Mouse (Mus musculus): ENCODE measurements around the gene Mrps23.

DNA sequence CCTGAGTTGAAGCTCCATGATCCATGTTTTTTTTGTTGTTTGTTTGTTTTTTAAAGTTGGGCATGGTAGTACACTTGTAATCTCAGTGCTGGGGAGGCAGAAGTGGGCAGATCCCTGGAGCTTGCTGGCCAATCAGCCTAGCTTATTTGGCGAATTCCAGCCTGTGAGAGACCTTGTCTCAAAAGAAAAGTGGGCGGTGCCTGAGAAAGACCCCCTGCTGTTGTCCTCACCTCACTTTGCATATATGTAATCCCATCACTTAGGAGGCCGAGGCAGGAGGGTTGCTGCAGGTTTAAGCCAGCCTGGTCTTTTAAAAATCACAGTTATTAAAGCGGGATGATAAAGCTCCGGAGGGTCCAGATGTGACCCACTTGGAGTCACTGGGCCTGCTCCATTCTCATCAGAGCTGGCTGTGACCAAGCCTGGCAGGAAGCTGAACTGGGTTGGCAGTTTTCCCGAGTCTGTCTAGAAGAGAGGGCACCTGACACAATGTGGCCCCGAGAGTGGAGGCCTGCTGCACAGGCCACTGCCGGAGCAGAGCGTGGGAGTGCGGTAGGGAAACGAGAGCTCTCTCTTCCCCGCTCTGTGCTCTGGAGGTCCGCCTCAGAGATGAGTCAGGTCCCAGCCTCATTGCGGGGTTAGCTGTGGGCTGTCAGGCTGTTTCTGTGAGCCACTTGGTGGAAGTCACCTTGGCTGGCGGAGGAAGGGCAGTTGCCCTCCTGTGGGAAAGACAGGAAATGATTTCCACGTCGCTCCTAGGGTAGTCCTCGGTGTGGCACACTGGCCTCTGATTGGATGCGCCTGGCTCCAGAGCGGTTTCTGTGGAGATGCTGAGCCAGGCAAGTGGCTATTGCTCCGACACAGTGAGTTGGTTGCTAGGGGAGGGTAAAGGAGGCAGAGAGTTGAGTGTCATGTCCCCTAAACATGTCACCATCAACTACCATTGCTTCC lies 11.0 kb downstream of the Mrps23 start:
- TF ChIP-seq CTCF (IDR thresholded peaks at IDR 0.05; ENCODE audit: borderline replicate concordance, extremely low read depth, insufficient read depth, insufficient read length) (no peak), POLR2A (IDR thresholded peaks at IDR 0.05; ENCODE audit: borderline replicate concordance, extremely low read depth, insufficient read depth, insufficient read length, poor library complexity, severe bottlenecking) (no peak)

Measured in brain, embryonic 14.5 days (tissue).